Mouse (Mus musculus) granulocyte monocyte progenitor cell, adult 5-6 weeks (primary cell): ENCODE measurements around the gene Igfbp4. TPM values are rescaled to one million over a fixed set of nuclear protein-coding genes. Genes with fewer than 3 reads are reported as not detected.

Experiments used
- ATAC-seq: replicated peaks from 2 replicates; pipeline ENCODE4 v1.8.0; 2016; ENCODE audit warnings: mild to moderate bottlenecking, moderate TSS enrichment, inconsistent platforms; ENCODE audit not compliant: poor library complexity, severe bottlenecking
- total RNA-seq, 2 experiments: library from RNA; stranded (forward) in 1 of 2; stranded (reverse) in 1 of 2; fragments of 200-712, 200-1000 nt in 1 of 2; fragments of >200 nt in 1 of 2; fragmentation: Nextera tagmentation in 1 of 2; gene quantifications; 2 replicates each; pipeline ENCODE4 v1.2.3; 2014 to 2017

The Igfbp4 gene
- total RNA-seq, 2 experiments from 2014 or later, result 236 to 410 TPM

DNA sequence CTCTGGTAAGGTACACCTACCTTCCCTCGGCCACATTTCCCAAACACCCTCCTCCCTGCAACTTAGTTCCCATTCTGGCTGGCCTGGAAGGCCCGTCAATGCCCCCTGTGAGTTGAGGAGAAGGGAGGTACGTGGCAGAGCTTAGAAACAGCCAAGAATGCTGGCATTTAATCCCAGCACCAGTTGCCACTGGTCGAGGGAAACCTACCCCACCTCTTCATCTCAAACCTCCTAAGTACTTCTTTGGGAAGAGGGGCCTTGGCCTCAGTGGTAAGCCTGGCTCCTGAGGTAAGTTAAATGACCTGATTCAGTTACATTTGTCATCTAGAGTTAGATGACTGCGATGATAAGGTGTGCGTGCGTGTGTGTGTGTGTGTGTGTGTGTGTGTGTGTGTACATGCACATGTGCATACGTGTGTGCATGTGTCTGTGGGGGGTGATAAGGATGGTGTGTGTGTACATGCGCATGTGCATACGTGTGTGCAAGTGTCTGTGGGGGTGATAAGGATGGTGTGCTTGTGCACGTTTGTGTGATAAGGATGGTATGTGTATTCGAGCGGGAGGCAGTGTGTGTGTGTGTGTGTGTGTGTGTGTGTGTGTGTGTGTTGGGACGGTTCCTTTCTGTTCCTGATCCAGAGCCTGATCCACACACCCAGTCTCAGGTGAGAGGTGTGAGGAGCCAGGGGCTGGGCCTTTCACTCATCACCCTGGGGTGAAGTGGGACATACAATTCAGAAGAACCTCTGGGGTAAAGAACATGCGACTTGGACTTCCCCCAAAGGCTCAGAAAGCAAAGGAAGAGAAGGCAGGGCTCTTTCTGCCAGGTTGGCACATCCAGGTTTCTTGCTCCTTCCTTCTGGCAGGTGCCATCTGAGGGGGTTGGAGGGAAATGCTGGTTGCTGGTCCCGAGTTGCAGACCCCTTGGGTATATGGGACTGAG is 1.1 kb downstream of the Igfbp4 start:
- no peak for ATAC-seq

GRCm38 (mm10) chr11:99042834-99043431 is 1.9 kb downstream of the Igfbp4 start:
- peak; percentile 49 for ATAC-seq

DNA sequence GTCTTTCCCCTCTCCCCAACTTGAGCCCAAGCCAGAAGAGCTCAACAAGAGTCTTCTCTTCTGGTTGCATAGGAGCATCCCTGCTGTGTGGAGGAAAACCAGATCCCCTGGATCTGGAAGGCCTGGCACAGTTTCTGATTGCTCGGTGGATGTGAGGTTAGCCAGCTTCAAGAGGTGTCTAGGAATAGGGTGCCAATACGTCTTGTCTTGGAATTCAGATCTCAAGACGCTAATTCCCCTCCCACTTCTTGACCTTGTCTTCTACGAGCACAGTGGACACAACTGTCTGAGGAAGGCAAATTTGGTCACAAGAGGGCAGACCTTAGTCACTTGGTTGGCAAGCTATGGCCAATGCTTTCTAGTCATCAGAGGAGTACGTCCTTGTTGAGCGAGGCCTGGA is 2.6 kb downstream of the Igfbp4 start:
- ATAC-seq, result no peak

- ATAC-seq, result no peak
Measured at GRCm38 (mm10) chr11:99044306-99044705, 3.3 kb downstream of the Igfbp4 start.

DNA sequence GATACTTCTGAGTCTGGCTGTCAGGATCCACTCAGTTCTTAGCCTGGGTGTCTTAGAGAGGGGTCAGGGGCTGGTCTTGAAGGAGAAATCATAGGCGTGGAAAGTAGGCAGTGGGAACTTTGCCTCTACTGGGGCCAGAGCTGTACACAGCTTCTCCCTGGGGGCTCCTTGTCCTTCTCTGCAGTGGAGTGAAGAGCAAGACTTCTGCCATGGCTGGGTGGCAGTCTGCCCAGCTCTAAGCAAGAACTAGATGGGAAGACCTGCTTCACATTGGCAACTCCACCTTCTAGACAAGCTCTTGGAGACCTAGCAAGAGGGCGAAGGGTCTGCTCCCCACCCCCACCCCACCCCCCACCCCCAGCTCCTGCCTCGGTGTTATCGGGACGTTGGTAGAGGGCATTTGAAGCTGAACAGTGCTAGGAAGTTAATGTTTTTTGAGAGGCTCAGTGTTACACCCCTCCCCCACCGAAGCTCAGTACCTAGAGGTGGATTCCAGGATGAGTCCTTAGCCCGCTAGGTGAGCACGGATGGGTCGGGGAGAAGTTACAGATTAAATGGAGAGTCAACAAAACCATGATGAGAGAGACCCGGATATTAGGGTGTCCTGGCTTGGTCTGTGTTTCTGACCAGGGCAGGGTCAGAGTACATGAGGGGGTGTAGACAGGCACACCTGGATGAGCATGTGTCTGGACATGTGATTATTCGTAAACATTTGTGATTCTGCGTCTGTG is 4.3 kb downstream of the Igfbp4 start:
- ATAC-seq, result no peak

GRCm38 (mm10) chr11:99047120-99047519 is 6.1 kb downstream of the Igfbp4 start:
- no peak for ATAC-seq

- no peak for ATAC-seq
Measured at GRCm38 (mm10) chr11:99047643-99048042, 6.6 kb downstream of the Igfbp4 start.

DNA sequence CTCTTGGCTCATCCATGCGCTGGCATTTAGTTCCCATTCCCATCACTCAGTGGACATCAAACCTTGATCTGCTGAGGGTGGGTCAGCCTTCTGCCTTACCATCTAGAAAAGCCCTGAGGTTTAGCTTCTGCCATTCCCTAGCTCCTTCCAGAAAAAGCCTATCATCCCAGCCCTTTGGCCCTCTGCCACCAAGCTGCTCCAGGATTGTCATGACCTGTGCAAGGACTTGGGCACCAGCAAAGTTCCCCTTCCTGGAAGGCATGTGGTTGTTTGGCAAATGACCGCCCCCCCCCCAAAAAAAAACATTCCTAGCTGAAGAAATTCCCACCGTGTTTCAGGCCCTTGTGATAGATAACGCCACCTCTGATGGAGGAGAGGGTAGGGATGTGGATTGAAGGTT is 14.1 kb downstream of the Igfbp4 start:
- no peak for ATAC-seq

- ATAC-seq, result no peak
Measured at GRCm38 (mm10) chr11:99055571-99056452, 14.8 kb downstream of the Igfbp4 start.

DNA sequence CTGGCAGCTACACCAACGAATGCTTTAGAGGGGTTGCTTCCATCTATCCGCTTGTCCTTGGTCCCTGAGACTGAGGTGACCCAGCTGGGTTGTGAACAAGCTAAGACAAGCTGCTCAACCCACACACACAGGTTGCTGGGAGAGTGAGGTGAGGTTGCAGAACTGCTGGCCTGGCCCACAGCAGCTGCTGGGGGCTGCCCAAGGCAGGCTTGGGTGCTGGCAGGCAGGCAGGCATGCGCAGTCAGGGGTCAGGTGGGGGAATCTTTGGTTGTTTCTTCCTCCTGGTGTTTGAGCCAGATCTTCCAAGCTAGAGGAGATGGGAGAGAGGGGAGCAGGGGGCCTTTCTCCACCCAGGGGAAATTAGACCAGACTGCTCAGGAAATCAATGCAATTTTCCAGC is 19.4 kb downstream of the Igfbp4 start:
- no peak for ATAC-seq

- no peak for ATAC-seq
Measured at GRCm38 (mm10) chr11:99062661-99063060, 21.6 kb downstream of the Igfbp4 start.

GRCm38 (mm10) chr11:99063406-99064131 is 22.5 kb downstream of the Igfbp4 start:
- no peak for ATAC-seq

DNA sequence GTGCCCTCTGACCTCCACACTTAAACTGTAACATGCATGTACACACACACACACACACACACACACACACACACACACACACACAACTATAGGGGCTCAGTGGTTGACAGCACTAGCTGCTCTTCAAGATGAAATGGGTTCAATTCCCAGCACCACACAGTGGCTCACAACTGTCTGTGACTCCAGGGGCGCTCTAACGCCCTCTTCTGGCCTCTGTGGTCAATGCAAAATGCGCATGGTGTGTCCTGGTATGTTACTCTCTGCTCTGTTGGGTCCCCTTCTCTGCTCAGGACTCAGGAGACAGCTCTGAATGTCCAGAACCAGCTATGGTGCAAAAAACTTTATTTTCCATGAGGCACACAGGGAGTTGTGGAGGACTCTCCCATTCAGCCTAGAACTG is 24.3 kb downstream of the Igfbp4 start:
- no peak for ATAC-seq

GRCm38 (mm10) chr11:99065979-99066378 is 24.9 kb downstream of the Igfbp4 start:
- ATAC-seq, result peak; percentile 91

GRCm38 (mm10) chr11:99067591-99067990 is 26.5 kb downstream of the Igfbp4 start:
- ATAC-seq, result no peak

- peak; percentile 54 for ATAC-seq
Measured at GRCm38 (mm10) chr11:99068455-99068854, 27.4 kb downstream of the Igfbp4 start.

GRCm38 (mm10) chr11:99071866-99072265 is 30.8 kb downstream of the Igfbp4 start:
- no peak for ATAC-seq

- ATAC-seq, result peak; percentile 86
Measured at GRCm38 (mm10) chr11:99073781-99074180, 32.7 kb downstream of the Igfbp4 start.

GRCm38 (mm10) chr11:99076744-99077319 is 35.8 kb downstream of the Igfbp4 start:
- ATAC-seq, result no peak
